ENCODE assay signal across 20 mouse cellular contexts in the genomic region with DNA sequence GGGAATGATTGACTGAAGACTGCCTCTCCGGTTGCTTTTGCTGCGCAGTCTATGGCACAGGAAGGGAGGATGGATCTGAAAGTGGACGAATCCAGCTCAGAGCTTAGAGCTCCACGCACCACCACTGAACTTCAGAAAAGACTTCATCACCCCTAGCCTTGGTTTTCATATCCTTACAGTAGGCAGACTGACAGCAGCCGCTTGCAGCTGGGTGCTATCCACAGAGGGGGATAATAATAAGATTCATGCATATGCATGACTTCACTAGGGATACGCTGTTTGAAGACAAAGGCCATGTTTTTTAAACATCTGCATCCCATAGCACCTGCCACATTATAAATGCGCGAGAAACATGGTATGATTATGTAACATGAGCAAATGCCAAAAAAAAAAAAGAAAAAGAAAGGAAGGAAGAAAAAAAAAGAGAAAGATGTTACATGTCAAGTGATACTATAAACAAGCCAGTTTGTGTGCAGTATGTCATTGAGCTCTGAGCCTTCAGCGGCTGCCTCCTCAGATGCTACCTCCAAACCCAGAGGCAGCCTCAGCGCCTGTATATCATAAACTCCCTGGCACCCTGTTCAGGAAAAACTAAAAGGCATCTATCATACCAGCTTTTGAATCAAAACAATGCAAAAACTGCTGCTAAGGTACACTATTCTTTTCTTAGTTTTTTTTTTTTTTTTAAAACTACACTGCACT.
DNase-seq lines count a peak whose midpoint lies in the region; ATAC-seq and TF ChIP-seq lines count a peak whose summit lies in the region.
"Had no signal": no experiment of that assay in that cellular context is flagged by ENCODE, and none has a peak within 500 bp of the region (broad histone marks: within the 10 kb centered on the region; RNA-seq: fewer than 3 reads in every experiment).

No protein-coding gene starts in this region.

- TF ChIP-seq CTCF in CH12.LX (conservative IDR thresholded peaks at IDR 0.05 in 1 of 2, IDR thresholded peaks at IDR 0.05 in 1 of 2; ENCODE audit: low read depth in 2 of 2, low read length in 2 of 2) = no peak
- TF ChIP-seq CTCF in forebrain, postnatal 0 days (IDR thresholded peaks at IDR 0.05; ENCODE audit: low read depth) = no peak

- no peak for TF ChIP-seq RAD21 in CH12.LX (IDR thresholded peaks at IDR 0.05; ENCODE audit: low read depth, low read length)

- WGBS in forebrain, embryonic 11.5 days = 75% methylated on average over 10 of the region's 10 CpGs
- 89% methylated on average over 10 of the region's 10 CpGs for WGBS in forebrain, embryonic 10.5 days
- 37% methylated on average over 10 of the region's 10 CpGs for WGBS in forebrain, postnatal 0 days
- WGBS in midbrain, embryonic 13.5 days = 33% methylated on average over 10 of the region's 10 CpGs

- intact Hi-C loops in left cerebral cortex, postnatal 14 days (cut with DNase I) = no loop called here

- H3K9me3 ChIP-seq in forebrain, embryonic 11.5 days (ENCODE audit: control insufficient read depth, low read length) = no peaks in the 10 kb centered on the region
- no peaks in the 10 kb centered on the region for H3K9me3 ChIP-seq in forebrain, embryonic 10.5 days
- no peaks in the 10 kb centered on the region for H3K9me3 ChIP-seq in CH12.LX (replicated peaks; ENCODE audit: low read length)
- H3K9me3 ChIP-seq in forebrain, postnatal 0 days (ENCODE audit: low read length) = no peaks in the 10 kb centered on the region
- H3K9me3 ChIP-seq in midbrain, embryonic 13.5 days = no peaks in the 10 kb centered on the region
- H3K9me3 ChIP-seq: embryonic facial prominence, embryonic 12.5 days; heart, embryonic 12.5 days; liver, embryonic 13.5 days had no signal

- no peaks in the 10 kb centered on the region for H3K36me3 ChIP-seq in forebrain, embryonic 11.5 days (ENCODE audit: control insufficient read depth, insufficient read depth, low read length)
- no peaks in the 10 kb centered on the region for H3K36me3 ChIP-seq in forebrain, embryonic 10.5 days (replicated peaks)
- peaks cover 0 to 55% of the 10 kb centered on the region in 2 experiments for H3K36me3 ChIP-seq in CH12.LX (replicated peaks in 1 of 2; ENCODE audit: control insufficient read depth in 1 of 2, insufficient read depth in 1 of 2, low read length in 1 of 2)
- H3K36me3 ChIP-seq in forebrain, postnatal 0 days (ENCODE audit: insufficient read depth) = no peaks in the 10 kb centered on the region
- H3K36me3 ChIP-seq in midbrain, embryonic 13.5 days = no peaks in the 10 kb centered on the region
- H3K36me3 ChIP-seq: embryonic facial prominence, embryonic 12.5 days; heart, embryonic 12.5 days; liver, embryonic 13.5 days had no signal

- no peak for TF ChIP-seq EP300 in CH12.LX (IDR thresholded peaks at IDR 0.05; ENCODE audit: low read length)

- 0 out of 2 replicates have a peak, but pooled peaks have one; percentile 9 for TF ChIP-seq POLR2A in CH12.LX (IDR thresholded peaks at IDR 0.05; ENCODE audit: low read depth, low read length)

- no peak overlapping the region for H3K4me2 ChIP-seq in forebrain, embryonic 11.5 days (ENCODE audit: low read depth, low read length, severe bottlenecking)
- H3K4me2 ChIP-seq in CH12.LX (ENCODE audit: insufficient read depth, low read depth, poor library complexity, severe bottlenecking) = peak overlapping the region; percentile 41
- no peak overlapping the region for H3K4me2 ChIP-seq in forebrain, postnatal 0 days (ENCODE audit: low read depth)
- 0 out of 2 replicates have a peak overlapping the region, but pooled peaks have one; percentile 19 for H3K4me2 ChIP-seq in midbrain, embryonic 13.5 days (replicated peaks)
- H3K4me2 ChIP-seq: embryonic facial prominence, embryonic 12.5 days; heart, embryonic 12.5 days; liver, embryonic 13.5 days had no signal

- no peaks in the 10 kb centered on the region for H3K27me3 ChIP-seq in forebrain, embryonic 11.5 days (ENCODE audit: control insufficient read depth, insufficient read depth, low read length)
- no peaks in the 10 kb centered on the region for H3K27me3 ChIP-seq in forebrain, embryonic 10.5 days (ENCODE audit: poor library complexity, severe bottlenecking)
- no peaks in the 10 kb centered on the region for H3K27me3 ChIP-seq in CH12.LX (replicated peaks)
- no peaks in the 10 kb centered on the region for H3K27me3 ChIP-seq in forebrain, postnatal 0 days (ENCODE audit: insufficient read depth, low read length)
- H3K27me3 ChIP-seq in midbrain, embryonic 13.5 days = no peaks in the 10 kb centered on the region
- H3K27me3 ChIP-seq: embryonic facial prominence, embryonic 12.5 days; heart, embryonic 12.5 days; liver, embryonic 13.5 days had no signal

- no peak overlapping the region for H3K9ac ChIP-seq in forebrain, embryonic 11.5 days (ENCODE audit: low read length)
- H3K9ac ChIP-seq in CH12.LX (ENCODE audit: insufficient read depth, low read depth) = no peak overlapping the region
- H3K9ac ChIP-seq in forebrain, postnatal 0 days = no peak overlapping the region
- H3K9ac ChIP-seq in midbrain, embryonic 13.5 days (replicated peaks) = no peak overlapping the region
- H3K9ac ChIP-seq: embryonic facial prominence, embryonic 12.5 days; heart, embryonic 12.5 days; liver, embryonic 13.5 days had no signal

- H3K27ac ChIP-seq in forebrain, embryonic 11.5 days (ENCODE audit: low read depth, low read length) = 0 out of 2 replicates have a peak overlapping the region, but pooled peaks have one; percentile 18
- H3K27ac ChIP-seq in forebrain, embryonic 10.5 days = no peak overlapping the region; the same call in 1 of the 2 replicates
- no peak overlapping the region for H3K27ac ChIP-seq in CH12.LX (ENCODE audit: insufficient read depth, low read depth)
- peak overlapping the region; percentile 16; the same call in 1 of the 2 replicates for H3K27ac ChIP-seq in forebrain, postnatal 0 days (ENCODE audit: low read depth, low read length)
- peak overlapping the region; percentile 65 for H3K27ac ChIP-seq in midbrain, embryonic 13.5 days
- H3K27ac ChIP-seq: embryonic facial prominence, embryonic 12.5 days; liver, embryonic 13.5 days had no signal

- peak; percentile 65; the same call in 1 of the 2 replicates for ATAC-seq in forebrain, embryonic 11.5 days (replicated peaks; ENCODE audit: low FRiP score)
- peak; percentile 85 for ATAC-seq in forebrain, postnatal 0 days
- peak; percentile 87 for ATAC-seq in midbrain, embryonic 13.5 days
- ATAC-seq: lung, postnatal 0 days had no signal

- in situ Hi-C loops in CH12.LX (cut with MboI; ENCODE audit: low pct_ligation_motif_present, low pct_unique_long_range_greater_than_20kb, low sequenced_read_pairs) = no loop called here

- H3K79me2 ChIP-seq in CH12.LX (replicated peaks; ENCODE audit: control insufficient read depth, extremely low read depth, insufficient read depth, poor library complexity, severe bottlenecking) = no peaks in the 10 kb centered on the region

- no peak for DNase-seq in forebrain, embryonic 11.5 days (ENCODE audit: low spot score)
- DNase-seq in forebrain, embryonic 10.5 days (ENCODE audit: extremely low spot score, low spot score) = no peak
- DNase-seq in CH12.LX (ENCODE audit: extremely low read depth) = no peak
- DNase-seq in forebrain, postnatal 0 days = peak; percentile 47
- DNase-seq in frontal cortex, adult 2 months (ENCODE audit: extremely low spot score in 1 of 2, low spot score in 1 of 2) = no peak
- DNase-seq in left cerebral cortex, postnatal 14 days (ENCODE audit: low spot score in 2 of 2) = no peak
- no peak for DNase-seq in spleen, postnatal 10 days (ENCODE audit: low spot score in 2 of 2)
- DNase-seq: cerebellum, adult 11 months; cerebellum, postnatal 25 days; gastrocnemius, postnatal 36 days; heart, postnatal 4 days; kidney, adult 2 months; kidney, postnatal 25 days; liver, embryonic 13.5 days; spleen, adult 18-20 months; thymus, postnatal 4 days had no signal

- H3K4me1 ChIP-seq in forebrain, embryonic 11.5 days (replicated peaks; ENCODE audit: control insufficient read depth, insufficient read depth, low read length) = peaks cover 2% of the 10 kb centered on the region; the same call in 1 of the 2 replicates
- peaks cover 15% of the 10 kb centered on the region for H3K4me1 ChIP-seq in forebrain, embryonic 10.5 days
- peaks cover 30 to 83% of the 10 kb centered on the region in 2 experiments for H3K4me1 ChIP-seq in CH12.LX (ENCODE audit: control insufficient read depth in 1 of 2, insufficient read depth in 2 of 2)
- peaks cover 16% of the 10 kb centered on the region for H3K4me1 ChIP-seq in forebrain, postnatal 0 days (ENCODE audit: insufficient read depth)
- H3K4me1 ChIP-seq in midbrain, embryonic 13.5 days (replicated peaks) = peaks cover 33% of the 10 kb centered on the region
- H3K4me1 ChIP-seq: liver, embryonic 13.5 days had no signal

- dilution Hi-C loops in CH12.LX (cut with MboI; ENCODE audit: extremely low pct_ligation_motif_present, extremely low pct_unique_long_range_greater_than_20kb, low sequenced_read_pairs) = no loop called here

- no peak overlapping the region for H3K4me3 ChIP-seq in forebrain, embryonic 11.5 days (ENCODE audit: low read depth, low read length)
- no peak overlapping the region for H3K4me3 ChIP-seq in forebrain, embryonic 10.5 days
- no peak overlapping the region for H3K4me3 ChIP-seq in CH12.LX (replicated peaks in 1 of 3; ENCODE audit: low read depth in 2 of 3, low read length in 2 of 3, poor library complexity in 1 of 3)
- H3K4me3 ChIP-seq in forebrain, postnatal 0 days (ENCODE audit: low read depth, low read length) = no peak overlapping the region
- no peak overlapping the region for H3K4me3 ChIP-seq in midbrain, embryonic 13.5 days (replicated peaks)
- H3K4me3 ChIP-seq: embryonic facial prominence, embryonic 12.5 days; heart, embryonic 12.5 days; liver, embryonic 13.5 days had no signal

TF ChIP-seq in CH12.LX, 34 proteins besides CTCF, POLR2A, EP300 and RAD21:
- TF ChIP-seq ZNF384 (IDR thresholded peaks at IDR 0.05; ENCODE audit: low read depth, low read length) (peak; percentile 49; the same call in 1 of the 2 replicates), GABPA (IDR thresholded peaks at IDR 0.05; ENCODE audit: insufficient replicate concordance, low read depth, low read length) (no peak), E2F4 (IDR thresholded peaks at IDR 0.05; ENCODE audit: insufficient replicate concordance, low read depth, low read length) (no peak)

Comparison
In these comparisons a context has a peak if more than half of its experiments do, and no peak if none do; other contexts are left out.
1. H3K27ac ChIP-seq: peak in forebrain, embryonic 11.5 days (single experiment), forebrain, postnatal 0 days (single experiment) and midbrain, embryonic 13.5 days (single experiment); none in forebrain, embryonic 10.5 days (single experiment) and CH12.LX (single experiment).
2. H3K4me2 ChIP-seq: peak in CH12.LX (single experiment) and midbrain, embryonic 13.5 days (single experiment); none in forebrain, embryonic 11.5 days (single experiment) and forebrain, postnatal 0 days (single experiment).
3. Peak in every context shown above with its lines, with median percentiles within 50 percentile points of each other: ATAC-seq.